Mouse (Mus musculus): Measurements from ENCODE around the gene Ciz1. TPM values are rescaled to one million over a fixed set of nuclear protein-coding genes. Genes with fewer than 3 reads are reported as not detected.

Ciz1 gene
- polyA plus RNA-seq (2012; rRNA removed): 121 and 275 TPM in 2 replicates

DNA sequence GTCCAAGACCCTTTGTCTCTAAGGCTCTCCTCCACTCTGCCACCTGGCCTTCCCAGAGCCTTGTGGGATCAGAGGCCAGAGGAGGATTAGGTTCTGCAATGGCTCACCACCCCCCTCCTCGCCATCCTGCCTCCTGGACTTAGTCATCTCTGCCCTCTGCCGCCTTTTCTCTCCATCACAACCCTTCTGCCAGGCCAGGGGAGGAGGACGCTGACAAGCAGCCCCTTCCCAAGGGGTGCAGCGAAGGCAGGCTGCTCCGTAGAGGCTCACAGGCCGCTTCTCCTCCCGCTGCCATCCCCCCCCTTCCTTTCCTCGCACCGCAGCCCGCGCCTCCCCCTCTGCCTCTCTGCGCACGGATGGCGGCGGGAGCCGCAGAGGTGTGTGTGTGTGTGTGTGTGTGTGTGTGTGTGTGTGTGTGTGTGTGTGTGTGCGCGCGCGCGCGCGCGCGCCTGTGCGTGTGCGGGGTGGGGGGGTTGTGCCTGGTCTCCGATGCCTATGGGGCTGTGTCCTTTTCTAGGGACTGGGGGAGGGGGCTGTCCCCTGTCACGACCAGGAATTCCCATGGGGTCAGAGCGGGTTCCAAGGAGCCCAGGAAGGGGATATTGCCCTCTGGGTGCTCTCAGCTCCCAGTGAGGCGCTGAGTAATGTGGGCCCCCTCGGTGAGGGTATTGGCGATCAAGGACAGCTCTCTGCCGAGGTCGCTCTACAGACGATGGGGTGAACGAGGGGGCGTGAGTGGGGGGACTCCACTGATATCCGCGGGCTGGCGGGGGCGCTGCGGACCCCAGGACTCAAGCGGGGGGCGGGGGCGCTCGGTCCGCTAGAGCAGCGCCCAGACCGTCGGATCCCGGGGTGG is at the start of gene Ciz1:
Gene Ciz1, plus strand, starts transcription at position 177 of the 856 bp plus-strand sequence.
- Histone ChIP-seq H3K27me3 (ENCODE audit: control insufficient read depth, insufficient read depth, low read length) (no peaks in the 10 kb centered on the region), H3K4me3 (ENCODE audit: low read depth, low read length) (peak within 1 kb of the TSS; percentile 83), H3K4me1 (ENCODE audit: control insufficient read depth, insufficient read depth, insufficient read length, low read length) (peaks cover 22% of the 10 kb centered on the region; the same call in 1 of the 2 replicates), H3K27ac (ENCODE audit: insufficient read depth, low read depth, low read length) (no peak within 1 kb of the TSS), H3K36me3 (ENCODE audit: control insufficient read depth, insufficient read depth, low read length) (no peaks in the 10 kb centered on the region)
- 2% methylated on average over 35 of the region's 52 CpGs for WGBS
- TF ChIP-seq POLR2A (IDR thresholded peaks at IDR 0.05; ENCODE audit: low read depth, low read length): no peak
- TF ChIP-seq CTCF (IDR thresholded peaks at IDR 0.05; ENCODE audit: extremely low read depth, insufficient read length, insufficient replicate concordance, low read depth, low read length): no peak

DNA sequence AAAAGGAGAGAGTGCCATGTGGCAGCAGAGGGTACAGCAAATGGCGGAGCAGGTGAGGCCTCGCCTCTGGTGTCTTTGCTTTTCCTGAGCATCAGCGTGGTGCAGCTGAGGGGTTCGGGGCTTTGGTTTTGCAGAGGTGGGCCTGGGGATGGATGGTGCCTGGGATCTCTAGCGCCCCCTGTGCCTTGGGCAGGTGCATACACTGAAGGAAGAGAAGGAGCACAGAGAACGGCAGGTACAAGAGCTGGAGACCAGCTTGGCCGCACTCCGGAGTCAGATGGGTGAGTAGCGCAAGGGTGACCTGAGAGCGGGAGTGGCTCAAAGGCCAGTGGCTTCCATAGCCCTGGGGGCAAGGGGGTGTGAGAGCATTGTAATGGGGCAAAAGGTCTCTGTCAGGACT is 49.2 kb upstream of the Ciz1 start:
- 91% methylated on average over 10 of the region's 10 CpGs for WGBS
- no peak overlapping the region for H3K4me3 ChIP-seq (ENCODE audit: low read depth, low read length)
- no peaks in the 10 kb centered on the region for H3K4me1 ChIP-seq (ENCODE audit: control insufficient read depth, insufficient read depth, insufficient read length, low read length)
- H3K27me3 ChIP-seq (ENCODE audit: control insufficient read depth, insufficient read depth, low read length): no peaks in the 10 kb centered on the region
- TF ChIP-seq CTCF (IDR thresholded peaks at IDR 0.05; ENCODE audit: extremely low read depth, insufficient read length, insufficient replicate concordance, low read depth, low read length) (peak; percentile 23; the same call in 1 of the 2 replicates), POLR2A (IDR thresholded peaks at IDR 0.05; ENCODE audit: low read depth, low read length) (no peak)
- peaks cover 78% of the 10 kb centered on the region for H3K36me3 ChIP-seq (ENCODE audit: control insufficient read depth, insufficient read depth, low read length)
- no peak overlapping the region for H3K27ac ChIP-seq (ENCODE audit: insufficient read depth, low read depth, low read length)

DNA sequence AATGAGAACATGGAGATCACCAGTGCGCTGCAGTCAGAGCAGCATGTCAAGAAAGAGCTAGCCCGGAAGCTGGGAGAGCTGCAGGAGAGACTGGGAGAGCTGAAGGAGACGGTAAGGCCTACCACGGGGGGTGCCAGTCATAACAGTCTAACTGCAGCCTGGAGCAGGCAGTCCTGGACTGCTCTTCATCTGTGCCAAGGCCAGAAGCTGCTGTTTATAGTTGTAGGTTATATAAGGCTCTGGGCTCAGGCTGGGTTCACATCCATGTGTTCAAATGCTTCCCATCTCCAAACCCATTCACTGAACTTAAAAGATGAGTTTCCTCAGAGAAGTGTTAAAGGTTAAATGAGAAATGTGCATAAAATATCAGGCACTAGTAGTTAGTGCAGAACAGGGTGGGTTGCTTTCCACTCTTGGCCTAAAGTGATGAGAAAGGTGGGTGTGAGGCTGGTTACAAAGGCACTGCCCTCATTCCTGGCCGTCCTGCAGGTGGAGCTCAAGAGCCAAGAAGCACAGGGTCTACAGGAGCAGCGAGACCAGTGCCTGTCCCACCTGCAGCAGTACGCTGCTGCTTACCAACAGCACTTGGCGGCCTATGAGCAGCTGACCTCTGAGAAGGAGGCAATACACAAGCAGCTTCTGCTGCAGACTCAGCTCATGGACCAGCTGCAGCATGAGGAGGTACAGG is 47.8 kb upstream of the Ciz1 start:
- TF ChIP-seq CTCF (IDR thresholded peaks at IDR 0.05; ENCODE audit: extremely low read depth, insufficient read length, insufficient replicate concordance, low read depth, low read length) (peak; percentile 66; the same call in 1 of the 2 replicates), POLR2A (IDR thresholded peaks at IDR 0.05; ENCODE audit: low read depth, low read length) (no peak)
- Histone ChIP-seq H3K27me3 (ENCODE audit: control insufficient read depth, insufficient read depth, low read length) (no peaks in the 10 kb centered on the region), H3K4me3 (ENCODE audit: low read depth, low read length) (no peak overlapping the region), H3K4me1 (ENCODE audit: control insufficient read depth, insufficient read depth, insufficient read length, low read length) (no peaks in the 10 kb centered on the region), H3K27ac (ENCODE audit: insufficient read depth, low read depth, low read length) (no peak overlapping the region), H3K36me3 (ENCODE audit: control insufficient read depth, insufficient read depth, low read length) (peaks cover 70% of the 10 kb centered on the region)
- 62% methylated on average over 8 of the region's 8 CpGs for WGBS

DNA sequence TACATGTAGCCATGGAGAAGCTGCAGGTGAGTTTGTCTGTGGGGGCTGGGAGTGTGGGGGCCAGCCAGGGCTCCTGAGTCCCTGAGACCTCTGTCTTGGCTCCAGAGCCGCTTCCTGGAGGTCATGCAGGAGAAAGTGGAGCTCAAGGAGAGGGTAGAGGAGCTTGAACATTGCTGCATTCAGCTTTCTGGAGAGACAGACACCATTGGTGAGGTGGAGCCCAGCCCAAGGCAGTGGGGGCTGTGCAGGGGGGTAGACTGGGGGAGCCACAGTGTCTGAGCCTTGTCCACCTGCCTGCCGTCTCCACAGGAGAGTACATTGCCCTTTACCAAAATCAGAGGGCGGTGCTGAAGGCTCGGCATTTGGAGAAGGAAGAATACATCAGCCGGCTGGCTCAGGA is 46.5 kb upstream of the Ciz1 start:
- no peaks in the 10 kb centered on the region for H3K27me3 ChIP-seq (ENCODE audit: control insufficient read depth, insufficient read depth, low read length)
- no peaks in the 10 kb centered on the region for H3K4me1 ChIP-seq (ENCODE audit: control insufficient read depth, insufficient read depth, insufficient read length, low read length)
- TF ChIP-seq CTCF (IDR thresholded peaks at IDR 0.05; ENCODE audit: extremely low read depth, insufficient read length, insufficient replicate concordance, low read depth, low read length) (no peak), POLR2A (IDR thresholded peaks at IDR 0.05; ENCODE audit: low read depth, low read length) (no peak)
- peaks cover 64% of the 10 kb centered on the region for H3K36me3 ChIP-seq (ENCODE audit: control insufficient read depth, insufficient read depth, low read length)
- H3K4me3 ChIP-seq (ENCODE audit: low read depth, low read length): no peak overlapping the region
- H3K27ac ChIP-seq (ENCODE audit: insufficient read depth, low read depth, low read length): no peak overlapping the region
- 90% methylated on average over 5 of the region's 5 CpGs for WGBS

DNA sequence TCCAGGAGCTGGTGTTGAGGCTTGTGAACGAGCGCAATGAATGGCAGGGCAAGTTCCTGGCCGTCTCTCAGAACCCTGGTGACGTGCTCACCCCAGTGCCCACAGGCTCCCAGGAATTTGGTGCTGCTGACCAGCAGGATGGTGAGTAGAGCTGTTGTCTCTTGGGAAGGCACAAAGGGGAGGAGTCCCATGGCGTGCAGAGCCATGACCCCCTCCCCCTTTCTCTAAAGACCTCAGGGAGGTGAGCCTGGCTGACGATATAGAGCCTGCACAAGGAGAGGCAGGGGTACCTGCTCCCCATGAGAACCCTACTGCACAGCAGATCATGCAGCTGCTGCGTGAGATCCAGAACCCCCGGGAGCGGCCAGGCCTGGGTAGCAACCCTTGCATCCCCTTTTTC is 46.0 kb upstream of the Ciz1 start:
- 90% methylated on average over 9 of the region's 9 CpGs for WGBS
- Histone ChIP-seq H3K27ac (ENCODE audit: insufficient read depth, low read depth, low read length) (no peak overlapping the region), H3K36me3 (ENCODE audit: control insufficient read depth, insufficient read depth, low read length) (peaks cover 61% of the 10 kb centered on the region), H3K4me3 (ENCODE audit: low read depth, low read length) (no peak overlapping the region), H3K4me1 (ENCODE audit: control insufficient read depth, insufficient read depth, insufficient read length, low read length) (no peaks in the 10 kb centered on the region), H3K27me3 (ENCODE audit: control insufficient read depth, insufficient read depth, low read length) (no peaks in the 10 kb centered on the region)
- TF ChIP-seq CTCF (IDR thresholded peaks at IDR 0.05; ENCODE audit: extremely low read depth, insufficient read length, insufficient replicate concordance, low read depth, low read length) (no peak), POLR2A (IDR thresholded peaks at IDR 0.05; ENCODE audit: low read depth, low read length) (no peak)

DNA sequence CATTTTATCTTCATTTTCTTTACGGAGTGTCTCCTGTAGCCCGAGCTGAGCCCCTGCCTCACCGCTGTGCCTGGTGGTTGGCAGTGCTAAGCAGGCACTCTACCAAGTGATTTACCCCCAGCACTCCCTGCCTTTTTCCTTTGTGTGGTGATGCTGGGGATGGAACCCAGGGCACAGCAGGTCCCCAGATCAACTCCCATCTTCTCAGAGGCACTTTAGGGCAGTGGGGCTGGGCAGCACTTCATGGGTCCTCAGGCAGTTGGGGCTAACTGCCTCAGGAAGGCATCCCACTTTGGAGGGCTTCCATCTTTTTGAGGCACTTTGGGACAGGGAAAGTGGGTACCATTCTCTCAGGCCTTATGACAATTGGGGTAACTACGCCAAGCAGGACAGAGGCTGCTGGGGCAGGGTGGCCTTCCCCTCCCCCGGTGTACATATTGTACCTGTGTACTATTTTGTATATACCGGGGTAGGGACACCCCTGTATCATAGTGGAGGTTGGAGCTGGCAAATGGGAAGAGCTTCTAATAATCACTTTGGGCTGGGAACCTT is 44.8 kb upstream of the Ciz1 start:
- Histone ChIP-seq H3K27me3 (ENCODE audit: control insufficient read depth, insufficient read depth, low read length) (no peaks in the 10 kb centered on the region), H3K4me3 (ENCODE audit: low read depth, low read length) (no peak overlapping the region), H3K27ac (ENCODE audit: insufficient read depth, low read depth, low read length) (no peak overlapping the region), H3K36me3 (ENCODE audit: control insufficient read depth, insufficient read depth, low read length) (peaks cover 57% of the 10 kb centered on the region), H3K4me1 (ENCODE audit: control insufficient read depth, insufficient read depth, insufficient read length, low read length) (peaks cover 2% of the 10 kb centered on the region; the same call in 1 of the 2 replicates)
- TF ChIP-seq POLR2A (IDR thresholded peaks at IDR 0.05; ENCODE audit: low read depth, low read length) (no peak), CTCF (IDR thresholded peaks at IDR 0.05; ENCODE audit: extremely low read depth, insufficient read length, insufficient replicate concordance, low read depth, low read length) (no peak)
- 86% methylated on average over 6 of the region's 6 CpGs for WGBS
